Mouse (Mus musculus) lung, embryonic 16.5 days (tissue): ENCODE data around the gene Sphk1. TPM values are rescaled to one million over a fixed set of nuclear protein-coding genes. Genes with fewer than 3 reads are reported as not detected.

ENCODE experiments used
- ATAC-seq: fragments of 200-750 bp; cut with Nextera tagmentation; 2 replicates; pipeline ENCODE4 v1.8.0; 2017; ENCODE audit warnings: low read depth, mild to moderate bottlenecking, moderate library complexity
- H3K27ac ChIP-seq: fragments of 300-500 bp; sonication (generic); 2 replicates; pipeline ENCODE4 v1.5.1; 2014; ENCODE audit warnings: mild to moderate bottlenecking, control low read depth, low read length
- H3K27me3 ChIP-seq: fragments of 300-500 bp; sonication (generic); 2 replicates; pipeline ENCODE4 v1.6.1; 2014; ENCODE audit warnings: low read depth, low read length, mixed read lengths; ENCODE audit not compliant: control insufficient read depth, insufficient read depth
- H3K36me3 ChIP-seq: fragments of 300-500 bp; sonication (generic); 2 replicates; pipeline ENCODE4 v1.6.1; 2014; ENCODE audit warnings: low read length; ENCODE audit not compliant: control insufficient read depth, insufficient read depth
- H3K4me1 ChIP-seq: fragments of 300-500 bp; sonication (generic); replicated peaks from 2 replicates; pipeline ENCODE4 v1.6.1; 2014; ENCODE audit warnings: low read length, mixed read lengths; ENCODE audit not compliant: control insufficient read depth, insufficient read depth
- H3K4me2 ChIP-seq: fragments of 300-500 bp; sonication (generic); 2 replicates; pipeline ENCODE4 v1.6.1; 2014; ENCODE audit warnings: low read depth, low read length, control low read depth
- H3K4me3 ChIP-seq: fragments of 300-500 bp; sonication (generic); 2 replicates; pipeline ENCODE4 v1.5.1; 2014; ENCODE audit warnings: mild to moderate bottlenecking, low read length, control low read depth
- H3K9ac ChIP-seq: fragments of 300-500 bp; sonication (generic); 2 replicates; pipeline ENCODE4 v1.6.1; 2014; ENCODE audit warnings: low read length, control low read depth
- H3K9me3 ChIP-seq: fragments of 300-500 bp; sonication (generic); 2 replicates; pipeline ENCODE4 v1.6.1; 2016; ENCODE audit warnings: low read length; ENCODE audit not compliant: control insufficient read depth
- WGBS: fragments of 180-500 bp; shearing (Covaris S2); extraction: QIAGEN DNeasy Blood & Tissue Kit; methylation state at CpG from one replicate; pipeline ENCODE4 v1.1.7; 2014; 5-methylcytosine and 5-hydroxymethylcytosine counted together
- polyA plus RNA-seq: library from polyadenylated mRNA; unstranded; fragments of >200 nt; fragmentation: Nextera tagmentation; extraction: Ambion mirVana; gene quantifications from 2 replicates; pipeline ENCODE4 v1.2.1, GENCODE M21; 2015

Sphk1 gene
- polyA plus RNA-seq, 1 experiment from 2014 or later, result 7.0 TPM

GRCm38 (mm10) chr11:116515330-116516020, 15.2 kb upstream of the Sphk1 start:
- no peaks in the 10 kb centered on the region for H3K27me3 ChIP-seq
- peaks cover 7% of the 10 kb centered on the region for H3K4me1 ChIP-seq
- H3K9ac ChIP-seq, result no peak overlapping the region
- H3K9me3 ChIP-seq, result no peaks in the 10 kb centered on the region
- 0 out of 2 replicates have a peak overlapping the region, but pooled peaks have one; percentile 11 for H3K4me2 ChIP-seq
- H3K36me3 ChIP-seq, result no peaks in the 10 kb centered on the region
- ATAC-seq, result no peak
- no peak overlapping the region for H3K27ac ChIP-seq
- 22% methylated on average over 24 of the region's 24 CpGs for WGBS
- no peak overlapping the region for H3K4me3 ChIP-seq

- Histone ChIP-seq H3K4me3 (no peak overlapping the region), H3K9me3 (no peaks in the 10 kb centered on the region), H3K36me3 (no peaks in the 10 kb centered on the region), H3K4me2 (no peak overlapping the region), H3K27ac (peak overlapping the region; percentile 39; the same call in 1 of the 2 replicates), H3K4me1 (peaks cover 14% of the 10 kb centered on the region), H3K9ac (no peak overlapping the region), H3K27me3 (no peaks in the 10 kb centered on the region)
- peak; percentile 76 for ATAC-seq
- WGBS, result 43% methylated on average over 8 of the region's 8 CpGs
These were observed 12.2 kb upstream of the Sphk1 start for GRCm38 (mm10) chr11:116518482-116518881.

DNA sequence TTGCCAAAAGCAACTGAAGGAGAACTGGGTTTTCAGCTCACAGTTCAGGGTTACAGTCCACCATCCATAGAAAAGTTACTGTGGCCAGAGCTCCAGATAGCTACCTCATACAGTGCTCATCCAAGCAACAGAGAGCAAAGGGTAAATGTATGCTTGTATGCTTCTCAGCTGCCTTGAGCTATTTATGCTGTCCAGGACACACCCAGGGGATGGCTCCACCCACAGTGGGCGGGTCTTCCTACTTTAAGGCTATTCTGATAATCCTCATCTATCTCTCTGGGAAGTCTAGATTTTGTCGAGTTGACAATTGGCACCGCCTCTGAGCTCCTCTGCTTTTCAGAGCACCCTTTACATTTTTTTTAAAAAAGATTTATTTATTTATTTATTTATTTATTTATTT, 9.6 kb upstream of the Sphk1 start:
- Histone ChIP-seq H3K27ac (no peak overlapping the region), H3K9ac (no peak overlapping the region), H3K4me2 (no peak overlapping the region), H3K4me1 (peaks cover 21% of the 10 kb centered on the region), H3K4me3 (no peak overlapping the region), H3K27me3 (no peaks in the 10 kb centered on the region), H3K9me3 (no peaks in the 10 kb centered on the region), H3K36me3 (no peaks in the 10 kb centered on the region)
- WGBS, result 59% methylated on average over 3 of the region's 3 CpGs
- no peak for ATAC-seq

DNA sequence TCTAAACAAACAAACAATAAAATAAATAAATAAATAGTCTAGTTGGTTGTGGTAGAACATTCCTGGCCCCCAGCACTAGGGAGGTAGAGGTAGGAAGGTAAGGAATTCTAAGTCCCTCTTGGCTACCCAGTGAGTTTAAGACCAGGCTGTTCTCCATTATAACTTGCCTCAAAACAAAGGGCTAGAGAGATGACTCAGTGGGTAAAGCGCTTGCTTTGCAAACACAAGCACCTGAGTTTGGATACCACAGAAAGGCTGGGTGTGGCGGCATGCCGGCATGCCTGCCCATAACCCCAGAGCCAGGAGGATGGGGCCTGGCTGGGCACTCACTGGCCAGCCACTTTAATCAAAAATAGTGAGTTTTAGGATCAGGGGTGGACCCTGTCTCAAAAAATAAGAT, 8.7 kb upstream of the Sphk1 start:
- H3K27me3 ChIP-seq, result no peaks in the 10 kb centered on the region
- H3K4me1 ChIP-seq, result peaks cover 21% of the 10 kb centered on the region
- H3K4me3 ChIP-seq, result no peak overlapping the region
- no peak overlapping the region for H3K4me2 ChIP-seq
- H3K9ac ChIP-seq, result no peak overlapping the region
- no peak overlapping the region; the same call in 1 of the 2 replicates for H3K27ac ChIP-seq
- no peaks in the 10 kb centered on the region for H3K36me3 ChIP-seq
- H3K9me3 ChIP-seq, result no peaks in the 10 kb centered on the region
- WGBS, result 54% methylated on average over 3 of the region's 3 CpGs
- no peak for ATAC-seq

DNA sequence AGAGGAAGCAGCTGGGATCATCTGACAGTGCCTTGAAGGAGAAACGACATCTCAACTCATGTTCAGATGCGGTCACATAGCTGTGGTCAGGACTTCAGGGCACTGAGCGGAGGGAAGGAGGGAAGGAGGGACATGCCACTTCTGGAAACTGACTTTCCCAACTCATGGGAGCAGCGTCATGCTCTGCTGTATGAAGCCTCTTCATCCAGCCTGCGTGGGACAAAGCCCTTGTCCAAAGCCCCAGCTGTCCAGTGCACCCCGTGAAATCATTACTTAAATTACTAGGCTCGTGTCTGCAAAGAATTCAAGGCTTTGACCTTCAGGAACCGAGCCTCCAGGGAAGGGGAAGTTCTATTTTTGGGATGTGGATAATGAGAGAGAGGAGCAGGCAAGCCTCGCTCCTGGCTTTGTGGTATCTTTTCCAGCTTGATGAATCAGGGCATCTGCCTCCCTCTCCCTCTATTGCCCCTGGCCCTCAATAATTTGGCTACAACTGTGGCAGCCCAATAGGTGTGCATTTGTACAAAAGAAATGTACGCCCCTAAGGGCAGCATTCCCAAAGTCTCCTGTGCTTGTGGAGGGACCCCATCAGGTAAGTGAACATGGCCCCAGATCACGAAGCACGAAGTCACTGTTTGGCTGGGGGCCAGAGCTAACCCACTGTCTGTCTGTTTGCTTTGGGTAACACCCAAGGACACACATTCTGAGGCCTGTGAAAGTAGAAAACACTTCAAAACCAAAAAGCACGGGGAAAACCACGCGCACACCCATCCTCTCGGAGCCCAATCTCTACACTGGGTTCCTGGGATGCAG, 7.6 kb upstream of the Sphk1 start:
- Histone ChIP-seq H3K4me2 (no peak overlapping the region), H3K4me3 (no peak overlapping the region), H3K4me1 (peaks cover 19% of the 10 kb centered on the region), H3K36me3 (no peaks in the 10 kb centered on the region), H3K27me3 (no peaks in the 10 kb centered on the region), H3K27ac (peak overlapping the region; percentile 26; the same call in 1 of the 2 replicates), H3K9me3 (no peaks in the 10 kb centered on the region), H3K9ac (0 out of 2 replicates have a peak overlapping the region, but pooled peaks have one; percentile 14)
- ATAC-seq, result peak; percentile 10; the same call in 1 of the 2 replicates
- 38% methylated on average over 16 of the region's 16 CpGs for WGBS

DNA sequence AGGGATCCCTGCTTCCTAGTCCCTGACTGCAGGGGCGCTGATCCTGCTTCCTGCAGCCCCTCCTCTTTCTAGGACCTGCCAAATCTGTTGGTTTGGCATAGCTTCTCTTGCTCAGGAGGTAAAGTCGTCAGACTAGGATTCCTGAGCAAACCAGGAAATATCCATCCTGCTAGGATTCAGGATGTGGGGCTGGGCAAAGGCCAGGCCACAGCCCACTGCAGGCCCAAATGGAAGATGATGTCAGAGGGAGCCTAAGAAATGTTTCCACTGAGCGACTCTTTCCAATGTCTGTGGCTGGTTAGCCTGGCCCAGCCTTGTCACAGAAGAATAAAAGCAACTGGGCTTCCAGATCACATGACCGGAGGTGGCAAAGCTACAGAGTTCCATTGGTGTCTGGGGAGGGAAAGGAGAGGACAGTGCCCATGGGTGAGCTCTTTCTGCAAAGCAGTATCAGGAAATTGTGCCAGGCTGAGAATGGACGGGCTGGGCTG, 7.0 kb upstream of the Sphk1 start:
- H3K9ac ChIP-seq, result 0 out of 2 replicates have a peak overlapping the region, but pooled peaks have one; percentile 14
- no peaks in the 10 kb centered on the region for H3K27me3 ChIP-seq
- no peak overlapping the region for H3K4me3 ChIP-seq
- WGBS, result 39% methylated on average over 5 of the region's 5 CpGs
- no peak overlapping the region for H3K4me2 ChIP-seq
- no peaks in the 10 kb centered on the region for H3K36me3 ChIP-seq
- peak; percentile 29; the same call in 1 of the 2 replicates for ATAC-seq
- H3K4me1 ChIP-seq, result peaks cover 16% of the 10 kb centered on the region
- peak overlapping the region; percentile 26 for H3K27ac ChIP-seq
- no peaks in the 10 kb centered on the region for H3K9me3 ChIP-seq

- Histone ChIP-seq H3K9ac (no peak overlapping the region), H3K4me1 (peaks cover 34% of the 10 kb centered on the region), H3K4me2 (no peak overlapping the region), H3K27ac (no peak overlapping the region), H3K4me3 (no peak overlapping the region), H3K9me3 (no peaks in the 10 kb centered on the region), H3K27me3 (peaks cover 38% of the 10 kb centered on the region), H3K36me3 (no peaks in the 10 kb centered on the region)
- no peak for ATAC-seq
- 73% methylated on average over 8 of the region's 8 CpGs for WGBS
These were observed 1.9 kb upstream of the Sphk1 start for GRCm38 (mm10) chr11:116528636-116529320.

DNA sequence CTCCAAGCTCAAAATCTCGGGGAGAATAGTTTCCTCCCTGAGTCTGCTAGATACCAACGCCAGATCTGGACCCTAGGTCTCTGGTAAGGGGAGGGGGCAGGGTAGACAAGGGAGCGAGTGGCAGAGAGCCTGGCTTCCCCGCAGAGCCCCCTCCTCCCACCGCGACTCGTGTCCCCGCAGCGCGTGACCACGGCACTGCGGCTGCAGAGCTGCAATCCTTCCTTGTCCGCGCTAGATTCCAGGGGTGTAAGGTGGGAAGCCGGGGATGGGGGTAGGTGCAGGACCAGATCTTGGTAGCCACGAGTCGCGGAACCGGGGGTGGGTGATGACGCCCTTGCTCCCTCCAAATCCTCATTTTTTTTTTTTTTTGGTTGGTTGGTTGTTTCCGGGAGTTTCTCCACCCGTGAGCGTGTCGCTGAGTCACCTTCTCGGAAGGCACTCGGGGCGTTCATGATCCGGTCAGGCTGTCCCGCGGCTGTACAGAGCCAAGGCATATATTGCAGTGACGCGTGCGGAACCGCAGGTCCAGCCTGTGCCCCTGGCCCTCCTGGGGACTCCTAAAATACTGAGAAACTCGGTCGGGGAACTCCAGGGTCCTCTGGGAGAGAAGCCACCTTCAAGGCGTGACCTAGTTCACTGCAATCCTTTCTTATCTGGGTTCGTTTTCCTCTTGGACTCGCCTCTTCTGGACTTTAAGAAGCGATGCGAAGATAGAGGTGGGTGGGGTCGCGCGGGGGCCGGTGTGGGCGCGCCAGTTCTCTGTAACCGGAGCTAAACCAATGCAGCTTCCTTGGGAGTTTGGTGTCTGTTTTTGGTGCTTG, 856 bp downstream of the Sphk1 start:
- H3K36me3 ChIP-seq, result no peaks in the 10 kb centered on the region
- no peaks in the 10 kb centered on the region for H3K9me3 ChIP-seq
- peaks cover 34% of the 10 kb centered on the region for H3K4me1 ChIP-seq
- ATAC-seq, result no peak
- H3K27ac ChIP-seq, result no peak overlapping the region; the same call in 1 of the 2 replicates
- peak overlapping the region; percentile 64 for H3K4me3 ChIP-seq
- peaks cover 42% of the 10 kb centered on the region for H3K27me3 ChIP-seq
- peak overlapping the region; percentile 99 for H3K4me2 ChIP-seq
- peak overlapping the region; percentile 72 for H3K9ac ChIP-seq
- WGBS, result 2% methylated on average over 48 of the region's 48 CpGs
